Mouse (Mus musculus) C2C12 (cell line): Measurements from ENCODE around the gene Sdc4. TPM values are rescaled to one million over a fixed set of nuclear protein-coding genes. Genes with fewer than 3 reads are reported as not detected.

Experiments
- H3K27me3 ChIP-seq: one replicate; pipeline ENCODE4 v1.6.1; 2011; ENCODE audit not compliant: control insufficient read depth, insufficient read depth, insufficient read length
- H3K36me3 ChIP-seq: one replicate; pipeline ENCODE4 v1.6.1; 2011; ENCODE audit not compliant: control insufficient read depth, insufficient read depth
- H3K4me3 ChIP-seq: one replicate; pipeline ENCODE4 v1.5.1; 2011; ENCODE audit warnings: mild to moderate bottlenecking, control low read depth; ENCODE audit not compliant: poor library complexity, insufficient read depth, severe bottlenecking
- H3K79me2 ChIP-seq: one replicate; pipeline ENCODE4 v1.6.1; 2011; ENCODE audit not compliant: control insufficient read depth, insufficient read depth
- H3K79me3 ChIP-seq: one replicate; pipeline ENCODE4 v1.6.1; 2011; ENCODE audit warnings: low read depth, control low read depth
- H3ac ChIP-seq: one replicate; pipeline ENCODE3; 2011; ENCODE audit warnings: low read depth; ENCODE audit not compliant: control insufficient read depth, insufficient read length
- CEBPB ChIP-seq: IDR thresholded peaks from one replicate; pipeline ENCODE4 v1.6.1; 2011; ENCODE audit warnings: low read depth, mild to moderate bottlenecking, control low read depth, moderate library complexity
- CTCF ChIP-seq: IDR thresholded peaks from one replicate; pipeline ENCODE4 v1.5.1; 2011; ENCODE audit not compliant: control insufficient read depth, insufficient read depth, insufficient read length
- FOSL1 ChIP-seq: IDR thresholded peaks from one replicate; pipeline ENCODE4 v1.8.0; 2011; ENCODE audit warnings: mild to moderate bottlenecking, low read length; ENCODE audit not compliant: poor library complexity, insufficient read depth, severe bottlenecking
- MAX ChIP-seq: IDR thresholded peaks from one replicate; pipeline ENCODE4 v1.6.1; 2011; ENCODE audit warnings: mild to moderate bottlenecking, control low read depth
- MYOD1 ChIP-seq: IDR thresholded peaks from one replicate; pipeline ENCODE4 v1.6.1; 2011; ENCODE audit warnings: low read depth; ENCODE audit not compliant: control insufficient read depth, insufficient read length
- MYOG ChIP-seq: IDR thresholded peaks from one replicate; pipeline ENCODE4 v1.6.1; 2011; ENCODE audit not compliant: control insufficient read depth, insufficient read length; ENCODE audit errors: extremely low read depth
- USF1 ChIP-seq: IDR thresholded peaks from one replicate; pipeline ENCODE4 v1.6.1; 2011; ENCODE audit warnings: low read depth, mild to moderate bottlenecking, control low read depth, moderate library complexity
- polyA plus RNA-seq: library from polyadenylated mRNA; unstranded; fragments of >200 nt; fragmentation: generic; extraction: Trizol; gene quantifications from one replicate; pipeline ENCODE4 v1.2.1, GENCODE M21; 2012; ENCODE audit warnings: missing spikeins

Gene Sdc4
- polyA plus RNA-seq, 1 experiment = 124 TPM

- TF ChIP-seq MYOG = no peak
- TF ChIP-seq USF1 = no peak
- TF ChIP-seq MAX = no peak
- no peak for TF ChIP-seq CEBPB
- no peak for TF ChIP-seq MYOD1
- TF ChIP-seq CTCF = no peak
- no peak for TF ChIP-seq FOSL1
- H3K27me3 ChIP-seq = no peaks in the 10 kb centered on the region
Observed at GRCm38 (mm10) chr2:164417198-164417597, 26.5 kb downstream of the Sdc4 start.

GRCm38 (mm10) chr2:164414581-164414980 lies 29.1 kb downstream of the Sdc4 start:
- no peak for TF ChIP-seq CEBPB
- no peak for TF ChIP-seq MYOD1
- no peak for TF ChIP-seq CTCF
- no peak for TF ChIP-seq MYOG
- no peak for TF ChIP-seq MAX
- no peak for TF ChIP-seq FOSL1
- TF ChIP-seq USF1 = no peak
- no peaks in the 10 kb centered on the region for H3K79me3 ChIP-seq
- peaks cover 5% of the 10 kb centered on the region for H3K27me3 ChIP-seq
- no peaks in the 10 kb centered on the region for H3K79me2 ChIP-seq
- no peak overlapping the region for H3ac ChIP-seq
- no peak overlapping the region for H3K4me3 ChIP-seq
- H3K36me3 ChIP-seq = no peaks in the 10 kb centered on the region

More at GRCm38 (mm10) chr2:164417198-164417597, 26.5 kb downstream of the Sdc4 start:
- Histone ChIP-seq H3K36me3 (no peaks in the 10 kb centered on the region), H3K4me3 (no peak overlapping the region), H3K79me2 (no peaks in the 10 kb centered on the region), H3ac (no peak overlapping the region), H3K79me3 (no peaks in the 10 kb centered on the region)

DNA sequence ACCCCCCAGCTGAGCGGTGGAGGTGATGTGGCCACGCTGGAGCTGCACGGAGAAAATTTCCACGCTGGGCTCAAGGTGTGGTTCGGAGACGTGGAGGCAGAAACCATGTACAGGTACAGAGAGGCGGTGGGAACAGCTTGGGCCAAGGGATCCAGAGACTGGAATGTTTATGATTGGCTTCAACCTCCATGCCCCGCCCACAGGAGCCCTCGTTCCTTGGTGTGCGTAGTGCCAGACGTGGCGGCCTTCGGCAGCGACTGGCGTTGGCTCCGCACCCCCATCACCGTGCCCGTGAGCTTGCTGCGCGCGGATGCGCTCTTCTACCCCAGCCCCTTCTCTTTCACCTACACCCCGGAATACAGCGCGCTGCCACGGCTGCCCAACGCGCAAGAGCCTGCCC lies 29.5 kb downstream of the Sdc4 start:
- H3K79me3 ChIP-seq = no peaks in the 10 kb centered on the region
- H3K27me3 ChIP-seq = peaks cover 5% of the 10 kb centered on the region
- TF ChIP-seq FOSL1 (no peak), CTCF (no peak), USF1 (no peak), MYOG (no peak), MAX (no peak), MYOD1 (no peak), CEBPB (no peak)
- no peaks in the 10 kb centered on the region for H3K79me2 ChIP-seq
- no peaks in the 10 kb centered on the region for H3K36me3 ChIP-seq
- no peak overlapping the region for H3K4me3 ChIP-seq
- no peak overlapping the region for H3ac ChIP-seq

GRCm38 (mm10) chr2:164407708-164408107 lies 36.0 kb downstream of the Sdc4 start:
- Histone ChIP-seq H3K79me2 (no peaks in the 10 kb centered on the region), H3ac (no peak overlapping the region), H3K4me3 (no peak overlapping the region), H3K27me3 (peaks cover 39% of the 10 kb centered on the region), H3K36me3 (no peaks in the 10 kb centered on the region), H3K79me3 (no peaks in the 10 kb centered on the region)
- TF ChIP-seq CTCF (peak; percentile 91), MYOG (no peak)

DNA sequence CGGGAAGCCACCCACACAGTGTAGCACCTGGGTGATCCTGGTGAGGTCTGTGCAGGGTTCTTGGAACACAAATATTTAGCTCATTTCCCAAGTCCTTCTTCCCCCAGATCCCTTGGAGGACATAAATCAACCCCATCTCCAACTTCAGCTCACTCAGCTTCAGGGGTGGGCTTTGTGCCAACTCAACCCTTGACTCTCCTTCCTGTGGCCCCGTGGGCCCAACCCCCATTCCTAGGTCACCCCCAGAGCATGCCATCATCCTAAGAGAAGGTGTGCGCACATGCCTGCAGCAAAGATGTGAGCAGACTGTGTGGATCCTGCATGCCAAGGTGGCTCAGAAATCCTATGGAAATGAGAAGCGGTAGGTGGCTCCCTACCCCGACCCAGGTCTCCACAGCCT lies 38.2 kb downstream of the Sdc4 start:
- H3K27me3 ChIP-seq = peaks cover 55% of the 10 kb centered on the region
- H3K79me2 ChIP-seq = no peaks in the 10 kb centered on the region
- H3K36me3 ChIP-seq = no peaks in the 10 kb centered on the region
- H3K4me3 ChIP-seq = no peak overlapping the region
- TF ChIP-seq MAX (no peak), FOSL1 (no peak), MYOD1 (no peak), CEBPB (no peak), CTCF (no peak), USF1 (no peak), MYOG (no peak)
- H3ac ChIP-seq = no peak overlapping the region
- no peaks in the 10 kb centered on the region for H3K79me3 ChIP-seq

GRCm38 (mm10) chr2:164405060-164405459 lies 38.6 kb downstream of the Sdc4 start, which contains the start of gene Matn4:
TSS of gene Matn4 (minus strand) at chr2:164405160.
- TF ChIP-seq CTCF = no peak
- no peak for TF ChIP-seq MYOD1
- TF ChIP-seq USF1 = no peak
- no peak for TF ChIP-seq FOSL1
- TF ChIP-seq MYOG = no peak
- TF ChIP-seq CEBPB = no peak
- TF ChIP-seq MAX = no peak
- Histone ChIP-seq H3ac (no peak within 1 kb of the TSS), H3K79me2 (no peaks in the 10 kb centered on the region), H3K27me3 (peaks cover 56% of the 10 kb centered on the region), H3K36me3 (no peaks in the 10 kb centered on the region), H3K79me3 (no peaks in the 10 kb centered on the region), H3K4me3 (no peak within 1 kb of the TSS)
